Mouse (Mus musculus) heart, postnatal 25 days (tissue): ENCODE results near the gene Nfatc2. TPM values are rescaled to one million over a fixed set of nuclear protein-coding genes. Genes with fewer than 3 reads are reported as not detected.

Experiments
- DNase-seq: peaks from one replicate; pipeline ENCODE4 v3.0.0; 2022; ENCODE audit warnings: low spot score
- intact Hi-C: fragments of 180-260 bp; cut with DNase I; formaldehyde crosslinking; loops from one replicate; pipeline ENCODE4 v1.15.1; 2025
- total RNA-seq, 2 experiments: library from RNA; stranded (reverse); gene quantifications; 2 replicates each; pipeline ENCODE4 v1.2.3; 2021

Gene Nfatc2
- total RNA-seq, 2 experiments from 2014 or later, result 16.7 to 20.8 TPM

DNA sequence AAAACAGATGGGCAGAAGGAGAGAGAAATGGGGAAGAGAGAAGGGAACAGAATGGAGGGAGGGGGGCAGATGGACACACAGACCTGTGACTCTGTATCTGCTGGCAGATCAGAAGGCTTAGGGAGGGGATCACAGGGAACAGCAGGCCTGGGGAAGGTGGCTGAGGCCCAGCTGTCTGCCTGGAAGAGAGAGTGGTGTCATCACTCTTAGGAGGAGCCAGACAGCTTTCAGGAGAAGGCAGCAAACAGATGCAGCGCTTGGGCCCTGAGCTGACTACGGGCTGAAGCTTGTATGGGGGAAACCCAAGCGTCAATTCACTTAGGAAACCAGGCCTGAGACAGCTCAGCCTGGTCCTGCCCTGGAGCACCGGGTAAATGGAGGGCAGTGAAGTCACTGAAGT lies 86.0 kb downstream of the Nfatc2 start:
- no peak for DNase-seq
- intact Hi-C loops, result loop anchor here (5.0 kb wide), 1 partner anchor 43 kb away; no protein-coding TSS in a partner anchor

DNA sequence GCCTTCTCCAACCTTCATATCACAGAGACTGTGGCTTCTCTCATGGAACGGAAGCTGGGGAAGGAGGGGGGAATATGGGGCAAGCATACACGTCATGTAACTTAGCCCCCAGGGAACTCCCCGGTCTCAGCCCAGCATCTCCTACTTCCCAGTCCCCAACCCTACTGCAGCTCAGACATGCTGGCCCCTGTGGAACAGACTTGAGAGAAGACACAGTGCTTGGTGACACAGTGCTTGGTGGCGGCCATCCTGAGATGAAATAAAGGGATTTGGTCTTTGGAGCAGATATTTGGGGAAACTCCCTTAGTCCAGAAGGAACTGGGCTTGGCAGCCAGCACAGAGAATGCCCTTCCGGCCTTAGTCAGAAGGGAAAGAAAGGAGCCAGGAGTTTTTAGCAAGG lies 87.3 kb downstream of the Nfatc2 start:
- intact Hi-C loops, result no loop called here
- DNase-seq, result no peak

DNA sequence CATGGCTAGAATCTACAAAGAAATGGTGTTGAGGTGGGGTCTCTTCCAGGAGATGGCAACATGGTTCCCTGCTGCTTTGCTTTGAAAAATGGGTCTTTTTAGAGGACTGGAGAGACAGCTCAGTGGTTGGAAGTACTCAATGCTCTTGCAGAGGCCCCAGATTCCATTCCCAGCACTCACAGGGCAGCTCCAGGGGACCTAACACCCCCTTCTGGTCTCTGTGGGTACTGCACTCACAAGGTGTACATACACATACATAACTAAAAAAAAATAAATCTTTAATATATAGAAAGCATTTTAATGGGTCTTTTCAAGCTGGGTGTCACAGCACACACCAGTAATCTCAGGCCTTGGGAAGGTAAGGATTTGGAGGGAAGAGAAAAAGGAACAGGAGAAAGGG lies 89.9 kb downstream of the Nfatc2 start:
- intact Hi-C loops, result no loop called here
- DNase-seq, result no peak

DNA sequence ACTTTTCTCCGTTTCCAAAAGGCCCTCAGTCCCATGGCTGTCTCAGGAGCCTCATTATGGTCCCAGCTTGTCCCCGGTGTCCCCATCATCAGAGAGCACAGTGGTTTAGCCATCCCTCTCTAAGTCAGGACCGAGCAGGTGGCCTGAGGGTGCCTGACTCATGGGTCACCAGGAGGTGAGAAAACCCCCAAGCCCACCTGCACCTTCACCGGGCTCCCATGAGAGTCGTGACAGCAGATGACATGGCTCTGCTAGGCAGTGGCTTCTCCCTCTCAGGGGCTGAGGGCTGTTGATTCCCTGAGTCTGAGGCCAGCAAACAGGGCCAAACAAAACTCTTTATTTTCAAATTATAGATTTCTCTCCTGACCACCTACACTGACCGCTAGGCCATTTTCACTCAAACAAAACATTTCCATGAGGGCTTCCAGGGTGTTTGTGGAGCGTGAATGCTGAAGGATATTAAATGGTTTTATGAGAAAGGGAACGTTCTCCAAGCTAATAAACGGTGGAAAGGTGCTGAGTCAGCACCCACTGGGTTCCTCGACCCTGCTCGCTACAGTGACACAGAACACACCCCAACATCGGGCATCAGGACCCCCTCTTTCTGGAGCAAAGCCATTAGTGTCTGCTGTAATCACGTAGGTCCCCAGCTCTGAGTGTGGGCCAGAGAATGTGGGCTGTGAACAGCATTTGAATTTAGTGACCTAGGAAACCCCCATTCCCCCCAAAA lies 92.8 kb downstream of the Nfatc2 start:
- DNase-seq, result no peak
- intact Hi-C loops, result no loop called here

DNA sequence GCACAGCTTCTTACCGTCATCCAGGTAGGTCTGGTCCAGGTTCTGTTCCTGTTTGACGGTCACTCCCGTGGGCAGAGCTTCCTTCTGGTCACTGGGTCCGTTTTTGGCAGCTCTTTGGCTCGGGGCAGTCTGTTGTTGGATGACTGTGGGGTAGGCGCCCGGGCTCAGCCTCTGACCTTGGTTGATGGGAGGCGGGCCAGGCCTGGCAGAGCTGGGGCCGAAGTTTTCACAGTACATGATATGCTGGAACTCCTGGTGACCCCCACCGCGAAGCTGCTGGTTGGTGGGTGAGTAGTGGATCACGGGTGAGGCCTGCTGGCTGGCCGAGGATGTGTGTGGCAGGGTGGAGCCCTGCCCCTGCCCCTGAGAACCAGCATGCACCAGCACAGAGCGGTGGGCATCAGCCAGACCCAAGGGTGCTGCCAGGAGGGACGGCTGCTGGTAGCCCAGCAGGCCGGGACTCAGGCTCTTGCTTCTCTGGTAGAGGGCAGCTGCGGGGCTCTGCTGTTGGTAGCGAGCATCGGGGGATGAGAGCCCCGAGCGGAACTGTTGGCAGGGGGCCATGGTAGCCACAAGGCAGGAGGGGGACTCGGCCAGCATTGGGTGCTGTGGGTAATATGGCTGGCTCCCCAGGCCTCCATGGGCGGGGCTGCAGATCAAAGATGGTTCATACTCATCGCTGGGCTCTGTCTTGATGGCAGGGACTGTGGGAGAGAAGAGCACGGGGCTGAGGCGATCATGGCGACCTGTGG lies 96.8 kb downstream of the Nfatc2 start:
- intact Hi-C loops, result loop anchor here (1.0 kb wide), 1 partner anchor 14 kb away; no protein-coding TSS in a partner anchor

DNA sequence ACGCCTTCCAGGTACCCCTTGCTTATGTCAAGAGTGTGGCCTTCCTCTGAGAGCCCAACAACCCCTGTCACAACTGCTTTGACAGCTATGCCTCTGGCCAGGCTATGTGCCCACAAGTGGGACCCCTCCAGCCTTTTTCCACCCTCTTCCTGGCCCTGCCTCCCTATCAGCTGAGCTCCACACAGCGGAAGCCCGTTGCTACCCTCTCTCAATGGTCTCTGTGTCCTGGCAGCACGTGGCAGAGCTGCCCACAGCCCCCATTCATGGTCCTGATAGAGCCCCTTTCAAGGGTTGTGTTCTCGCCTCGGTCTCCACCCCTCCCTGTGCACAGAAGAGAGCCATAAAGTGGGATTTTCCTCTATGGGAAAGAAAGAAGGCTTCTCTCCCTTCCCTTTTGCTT lies 97.7 kb downstream of the Nfatc2 start:
- DNase-seq, result no peak
- intact Hi-C loops, result no loop called here

More for the DNA sequence above, 96.8 kb downstream of the Nfatc2 start:
- no peak for DNase-seq

DNA sequence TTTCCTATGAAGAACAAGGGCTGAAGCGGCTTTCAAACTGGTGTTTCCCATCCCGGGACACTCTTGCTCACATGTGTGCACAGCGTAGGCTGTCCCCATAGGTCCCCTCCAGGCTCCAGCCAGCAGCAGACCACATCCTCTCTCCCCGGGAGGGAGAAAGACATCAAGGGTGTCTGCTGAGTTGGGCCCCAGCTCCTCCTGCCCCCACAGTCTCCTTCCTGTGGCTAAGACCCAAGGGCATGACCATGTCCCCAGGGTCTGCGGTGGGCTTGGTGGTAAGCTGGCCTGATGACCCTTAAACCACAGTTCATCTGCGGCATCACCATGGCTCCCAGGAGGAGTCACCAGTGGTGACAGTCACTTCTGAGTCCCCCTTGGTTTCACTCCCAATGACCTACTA lies 100.7 kb downstream of the Nfatc2 start:
- no peak for DNase-seq
- intact Hi-C loops, result no loop called here

DNA sequence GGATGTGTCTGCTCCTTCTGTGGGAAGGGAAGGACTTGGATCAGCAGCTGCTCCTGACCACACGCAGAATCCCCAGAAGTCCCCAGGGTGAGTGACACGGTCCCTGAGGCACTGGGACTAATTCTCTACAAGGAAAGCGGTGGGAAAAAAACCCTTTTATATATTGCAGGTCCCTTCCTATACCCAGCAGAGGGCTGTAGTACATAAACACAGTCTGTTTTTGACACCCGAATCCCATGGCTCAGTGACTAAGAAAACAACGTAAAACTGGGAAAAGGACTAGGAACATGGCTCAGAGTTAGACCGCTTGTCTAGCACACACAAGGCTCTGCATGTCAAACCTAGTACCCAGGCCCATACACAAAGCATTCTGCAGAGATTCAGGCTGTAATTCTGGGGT lies 101.2 kb downstream of the Nfatc2 start:
- DNase-seq, result no peak
- intact Hi-C loops, result no loop called here

DNA sequence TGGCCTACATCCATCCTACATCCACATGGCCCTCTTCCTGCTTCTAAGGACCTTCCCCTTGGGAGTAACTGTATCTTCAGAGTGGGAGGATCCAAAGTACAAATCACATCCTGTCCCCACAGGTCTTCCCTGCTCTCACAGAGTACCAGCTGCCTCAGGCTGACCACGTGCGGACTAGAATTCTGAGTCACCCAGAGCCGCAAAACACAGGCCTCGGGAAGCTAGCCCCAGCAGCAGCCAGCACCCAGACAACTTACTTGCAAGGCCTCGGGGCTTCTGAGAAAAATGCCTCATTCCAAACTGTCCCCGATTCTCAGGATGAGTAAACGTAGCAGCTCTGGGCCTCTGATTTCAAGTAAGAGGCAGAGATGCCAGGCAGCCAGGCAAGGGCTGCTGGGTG lies 109.7 kb downstream of the Nfatc2 start:
- DNase-seq, result peak; percentile 24
- intact Hi-C loops, result no loop called here

DNA sequence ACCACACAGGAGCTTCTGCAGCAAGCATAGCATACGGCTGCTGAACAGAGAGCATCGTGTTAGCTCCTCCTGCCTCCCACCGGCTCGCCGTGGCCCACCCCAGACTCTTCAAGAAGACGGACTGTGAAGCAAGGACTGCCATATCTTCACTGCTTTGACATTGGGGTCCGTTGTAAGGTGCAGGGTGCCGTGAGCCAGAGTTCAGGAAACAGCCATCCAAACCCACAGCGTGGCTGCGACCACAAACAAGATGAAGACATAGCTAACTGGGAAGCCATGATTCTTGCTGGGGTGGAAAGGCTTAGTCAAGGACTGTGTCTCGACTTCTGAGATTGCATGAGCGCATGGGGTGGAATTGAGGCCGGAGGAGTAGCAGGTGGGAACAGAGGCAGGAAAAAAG lies 111.5 kb downstream of the Nfatc2 start:
- intact Hi-C loops, result no loop called here
- no peak for DNase-seq

DNA sequence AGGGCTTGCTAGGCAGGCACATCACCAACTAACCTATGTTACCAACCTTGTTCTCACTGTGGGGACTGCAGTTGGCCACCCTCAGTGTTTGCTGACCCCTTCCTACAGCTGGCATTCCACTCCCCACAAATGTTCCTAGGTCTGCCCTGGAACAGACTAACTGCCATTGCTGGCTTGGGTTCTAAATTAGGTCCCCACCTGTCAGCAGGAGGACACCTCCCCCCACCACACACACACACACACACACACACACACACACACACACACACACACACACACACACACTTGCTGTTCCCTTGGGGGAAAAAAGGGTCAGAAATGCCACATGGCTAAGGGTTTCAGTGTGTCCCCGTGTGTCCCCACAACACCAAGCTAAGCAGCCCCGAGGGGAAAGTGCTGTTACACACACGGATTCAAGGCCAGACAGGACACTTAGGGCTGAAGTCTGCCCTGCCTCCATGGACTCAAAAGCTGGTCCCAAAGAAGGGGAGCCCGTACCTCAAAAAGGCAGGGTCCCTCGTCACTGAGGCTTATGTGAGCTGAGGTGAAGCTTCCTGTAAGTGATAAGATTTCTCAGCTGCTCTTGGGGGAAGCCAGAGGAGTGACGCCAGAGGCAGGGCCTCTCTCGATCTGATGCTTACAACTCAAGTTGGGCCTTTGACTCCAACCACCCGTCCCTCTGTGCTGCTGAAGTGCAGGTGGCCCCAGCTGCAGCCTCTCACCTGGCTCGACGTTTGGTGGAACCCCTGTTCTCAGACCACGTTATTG lies 113.1 kb downstream of the Nfatc2 start:
- intact Hi-C loops, result no loop called here
- DNase-seq, result no peak

DNA sequence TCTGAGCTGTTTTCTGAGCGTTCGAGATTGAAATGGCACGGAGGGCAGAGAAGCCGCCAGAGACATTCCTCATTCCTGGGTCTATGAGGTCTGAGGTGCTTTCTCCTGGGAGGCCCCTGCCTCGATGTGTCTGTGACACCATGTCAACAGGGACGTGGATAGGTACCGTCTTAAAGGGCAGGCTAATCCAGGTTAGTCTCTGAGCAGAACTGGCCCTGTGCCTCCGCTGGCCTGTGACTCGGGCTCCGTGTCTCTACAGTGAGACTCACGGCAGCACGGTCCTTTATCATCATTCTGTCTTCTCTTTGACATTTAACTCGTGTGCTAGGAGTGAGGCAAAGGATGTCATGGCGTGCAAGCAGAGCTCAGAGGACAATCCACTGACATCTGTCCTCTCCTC lies 120.3 kb downstream of the Nfatc2 start:
- intact Hi-C loops, result no loop called here
- DNase-seq, result no peak

DNA sequence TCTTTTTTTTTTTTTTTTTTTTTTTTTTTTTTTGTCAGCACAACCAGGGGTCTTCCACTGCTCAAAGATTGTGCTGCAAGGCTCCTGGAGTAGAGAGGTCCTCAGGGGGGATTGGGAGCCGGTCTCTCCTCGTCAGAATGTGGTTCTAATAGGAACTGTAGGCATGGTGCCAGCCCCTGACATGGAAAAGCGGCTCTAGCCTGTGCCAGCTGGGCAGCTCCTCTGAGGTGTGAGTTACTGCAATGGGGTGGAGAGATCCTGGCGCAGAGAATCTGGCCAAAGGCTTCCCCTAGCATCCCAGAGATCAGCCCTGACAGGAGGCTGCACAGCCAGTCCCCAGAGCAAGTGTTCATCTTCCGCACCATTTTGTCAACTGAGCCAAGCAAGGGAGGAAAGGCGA lies 120.8 kb downstream of the Nfatc2 start:
- DNase-seq, result no peak
- intact Hi-C loops, result no loop called here

DNA sequence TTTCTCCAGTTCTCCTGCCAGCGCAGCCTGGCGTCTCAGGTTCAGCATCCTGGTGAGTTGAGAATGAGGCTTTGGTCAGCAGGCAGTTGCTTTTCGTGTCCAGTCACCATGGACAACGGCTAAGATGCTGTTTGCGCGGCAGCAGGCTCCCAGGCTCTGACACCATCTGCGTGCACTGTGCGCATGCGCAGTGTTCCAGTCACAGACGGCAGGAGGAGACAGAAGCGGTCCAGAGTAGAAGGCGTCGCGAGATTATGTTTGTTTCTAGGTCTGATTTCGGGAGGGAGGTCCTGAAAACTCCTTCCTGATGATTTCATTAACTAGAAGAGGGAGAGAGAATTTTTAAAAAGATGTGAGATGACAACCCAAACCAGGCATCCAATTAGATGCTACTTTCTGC lies 121.5 kb downstream of the Nfatc2 start:
- DNase-seq, result no peak
- intact Hi-C loops, result loop anchor here (10.0 kb wide), 1 partner anchor 265 kb away; the partner anchor contains the start of gene Atp9a

DNA sequence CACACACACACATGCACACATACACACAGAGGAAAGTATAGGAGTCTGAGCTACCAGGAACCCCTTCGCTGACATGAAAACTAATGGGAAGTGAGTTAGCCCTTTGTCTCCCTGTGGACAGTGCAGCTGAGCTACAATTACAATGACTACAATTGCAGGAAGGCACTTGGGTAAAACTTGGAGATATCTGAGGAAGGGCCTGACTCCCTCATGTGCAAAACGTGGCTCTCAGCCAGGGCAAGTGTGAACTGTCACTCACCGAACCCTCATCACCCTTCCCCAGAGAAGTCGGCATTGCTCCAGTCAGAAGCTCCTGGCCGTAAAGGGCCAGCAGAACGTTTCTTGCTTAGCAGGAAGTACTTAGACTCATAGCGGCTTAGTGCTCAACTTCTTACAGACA lies 123.0 kb downstream of the Nfatc2 start:
- peak; percentile 14 for DNase-seq
- intact Hi-C loops, result loop anchor here (10.0 kb wide), 1 partner anchor 266 kb away; the partner anchor contains the start of gene Atp9a

DNA sequence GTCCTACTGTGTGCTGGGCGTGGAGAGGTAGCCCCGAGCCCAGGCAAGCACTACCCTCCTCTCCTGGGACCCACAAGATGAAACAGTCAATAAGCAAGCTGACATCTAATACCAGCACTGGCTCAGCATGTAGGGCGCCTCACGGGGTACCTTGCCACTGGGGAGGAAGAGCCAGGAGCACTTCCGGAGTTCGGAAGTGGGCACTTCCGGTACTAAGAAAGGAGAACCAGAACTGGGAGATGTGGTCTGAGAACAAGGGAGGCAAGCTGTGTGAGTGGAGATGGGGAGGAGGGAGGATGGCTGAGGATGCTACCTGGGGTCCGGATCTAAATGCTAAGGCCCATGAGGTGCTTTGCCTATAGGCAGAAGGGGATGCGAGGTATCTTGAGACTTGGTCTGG lies 128.0 kb downstream of the Nfatc2 start:
- intact Hi-C loops, result loop anchor here (5.0 to 10.0 kb wide), 2 partner anchors 44 to 271 kb away; partner anchors contain the start of gene Atp9a
- no peak for DNase-seq

DNA sequence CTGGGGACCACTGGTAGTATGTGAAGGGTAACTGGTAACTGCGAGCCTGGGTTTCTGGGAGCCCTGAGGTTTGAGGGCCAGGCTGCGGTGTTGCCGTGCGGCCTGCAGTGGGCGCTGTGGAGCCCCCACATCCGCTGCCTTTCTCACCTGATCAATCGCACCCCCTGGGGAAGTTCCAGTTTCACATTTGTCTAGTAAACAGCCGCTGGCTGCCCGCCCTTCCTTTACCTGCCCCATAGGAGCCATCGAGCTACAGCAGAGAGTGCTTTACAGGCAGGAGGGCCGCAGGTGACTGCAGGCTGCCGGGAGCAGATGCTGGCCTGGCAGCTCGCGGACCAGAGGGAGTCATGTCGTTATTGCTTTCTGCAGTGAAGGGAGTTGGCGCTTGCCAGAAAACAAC lies 128.6 kb downstream of the Nfatc2 start:
- peak; percentile 36 for DNase-seq
- intact Hi-C loops, result loop anchor here (5.0 to 10.0 kb wide), 2 partner anchors 44 to 272 kb away; partner anchors contain the start of gene Atp9a

DNA sequence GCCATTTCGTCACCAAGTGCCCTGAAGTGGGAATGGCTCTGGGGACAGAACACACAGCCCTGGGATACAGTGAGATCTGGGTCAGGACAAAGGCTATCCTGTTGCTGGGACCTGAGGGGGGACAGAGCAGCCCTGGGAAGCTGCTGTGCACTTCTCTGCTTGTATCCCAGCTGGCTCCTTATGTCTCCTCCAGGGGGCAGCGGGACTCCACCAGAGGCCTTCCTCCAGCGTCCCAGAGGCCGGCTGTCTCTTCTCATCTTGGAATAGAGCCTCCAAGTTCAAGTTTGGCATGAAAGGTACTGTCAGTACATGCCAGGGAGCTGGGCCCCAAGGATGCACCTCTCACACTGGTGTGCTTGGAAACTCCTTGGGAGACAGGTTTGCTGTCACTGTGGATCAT lies 132.4 kb downstream of the Nfatc2 start:
- intact Hi-C loops, result loop anchor here (1.0 kb wide), 1 partner anchor 159 kb away; no protein-coding TSS in a partner anchor
- peak; percentile 55 for DNase-seq

DNA sequence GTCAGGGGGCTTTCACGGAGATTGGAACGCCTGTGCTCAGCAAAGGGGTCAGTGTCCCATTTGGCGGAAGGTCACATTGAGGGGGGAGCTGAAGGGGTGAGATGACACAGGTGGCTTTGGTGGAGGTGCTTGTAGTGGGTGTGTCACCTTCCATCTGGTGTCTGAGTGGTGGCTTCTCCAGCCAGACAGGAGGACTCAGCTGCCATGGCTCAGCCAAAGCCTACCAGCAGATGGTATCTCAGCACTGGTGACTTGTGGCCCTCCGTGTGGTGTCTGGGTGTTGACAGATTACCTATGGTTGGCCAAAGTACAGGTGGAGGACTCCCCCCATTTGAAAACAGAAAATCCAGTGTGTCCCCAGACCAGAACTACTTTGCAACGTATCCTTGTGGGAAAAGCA lies 134.3 kb downstream of the Nfatc2 start:
- DNase-seq, result no peak
- intact Hi-C loops, result no loop called here

DNA sequence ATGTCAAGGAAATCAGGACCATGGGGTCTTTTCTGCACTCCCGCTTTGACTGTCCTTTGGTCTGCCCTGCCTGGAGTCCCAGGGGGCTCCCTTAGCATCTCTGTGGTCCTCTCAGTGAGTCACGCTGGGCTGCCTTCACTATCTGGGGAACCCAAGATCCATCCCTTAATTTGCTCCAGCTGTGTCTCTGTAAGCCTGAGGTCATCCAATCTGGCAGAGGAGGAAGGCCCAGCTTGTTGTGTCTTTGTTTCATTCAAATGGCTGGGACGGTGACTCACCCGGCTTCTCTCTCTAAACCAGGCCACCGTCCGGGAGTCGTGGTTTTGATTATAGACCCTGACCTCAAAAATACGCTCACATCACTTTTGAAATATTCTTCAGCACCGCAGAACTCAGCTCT lies 135.4 kb downstream of the Nfatc2 start:
- intact Hi-C loops, result no loop called here
- DNase-seq, result peak; percentile 64
